Mouse (Mus musculus) lung, embryonic 15.5 days (tissue): ENCODE results near the gene Plcg2. TPM values are rescaled to one million over a fixed set of nuclear protein-coding genes. Genes with fewer than 3 reads are reported as not detected.

Experiments used
- ATAC-seq: fragments of 200-750 bp; cut with Nextera tagmentation; 2 replicates; pipeline ENCODE4 v1.8.0; 2017; ENCODE audit warnings: moderate number of reproducible peaks, borderline replicate concordance; ENCODE audit not compliant: low FRiP score, low TSS enrichment; ENCODE audit errors: extremely low read depth
- H3K27ac ChIP-seq: fragments of 300-500 bp; sonication (generic); 2 replicates; pipeline ENCODE4 v1.5.1; 2015; ENCODE audit warnings: moderate library complexity, mild to moderate bottlenecking, inconsistent platforms
- H3K27me3 ChIP-seq: fragments of 300-500 bp; sonication (generic); 2 replicates; pipeline ENCODE4 v1.6.1; 2015; ENCODE audit warnings: inconsistent platforms
- H3K36me3 ChIP-seq: fragments of 300-500 bp; sonication (generic); 2 replicates; pipeline ENCODE4 v1.6.1; 2015; ENCODE audit warnings: inconsistent platforms
- H3K4me1 ChIP-seq: fragments of 300-500 bp; sonication (generic); 2 replicates; pipeline ENCODE4 v1.6.1; 2015; ENCODE audit warnings: inconsistent platforms
- H3K4me2 ChIP-seq: fragments of 300-500 bp; sonication (generic); 2 replicates; pipeline ENCODE4 v1.6.1; 2015; ENCODE audit warnings: inconsistent platforms, mild to moderate bottlenecking, moderate library complexity
- H3K4me3 ChIP-seq: fragments of 300-500 bp; sonication (generic); 2 replicates; pipeline ENCODE4 v1.5.1; 2015; ENCODE audit warnings: mild to moderate bottlenecking, inconsistent platforms
- H3K9ac ChIP-seq: fragments of 300-500 bp; sonication (generic); 2 replicates; pipeline ENCODE4 v1.6.1; 2015; ENCODE audit warnings: inconsistent platforms
- H3K9me3 ChIP-seq: fragments of 300-500 bp; sonication (generic); 2 replicates; pipeline ENCODE4 v1.6.1; 2016; ENCODE audit warnings: inconsistent platforms
- WGBS: fragments of 180-500 bp; shearing (Covaris S2); methylation state at CpG from one replicate; pipeline ENCODE4 v1.1.7; 2015; 5-methylcytosine and 5-hydroxymethylcytosine counted together
- polyA plus RNA-seq: library from polyadenylated mRNA; unstranded; fragments of >200 nt; fragmentation: Nextera tagmentation; extraction: Ambion mirVana; gene quantifications from 2 replicates; pipeline ENCODE4 v1.2.1, GENCODE M21; 2015

The Plcg2 gene
- polyA plus RNA-seq, 1 experiment from 2014 or later: 5.0 TPM

DNA sequence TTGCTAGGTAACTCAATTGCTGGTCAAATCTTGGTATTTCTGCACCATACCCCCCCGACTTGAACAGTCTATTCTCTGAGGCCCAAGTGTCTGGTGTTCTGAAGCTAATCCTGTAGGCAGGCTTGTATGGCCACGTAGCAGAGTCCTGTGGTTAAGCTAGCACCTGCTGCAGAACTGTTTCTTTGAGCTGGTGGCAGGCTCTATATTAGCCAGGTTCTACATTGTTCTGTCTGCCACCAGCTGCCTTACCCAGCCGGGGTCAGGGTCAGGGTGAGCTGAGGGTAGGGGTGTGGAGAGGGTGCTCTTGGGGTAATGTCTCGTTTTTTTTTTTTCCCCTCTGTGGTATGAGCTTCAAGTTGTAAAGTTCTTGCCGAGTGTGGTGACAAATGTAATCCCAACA lies 31.1 kb downstream of the Plcg2 start:
- Histone ChIP-seq H3K4me2 (no peak overlapping the region), H3K4me3 (no peak overlapping the region), H3K27me3 (no peaks in the 10 kb centered on the region), H3K9ac (no peak overlapping the region), H3K9me3 (no peaks in the 10 kb centered on the region), H3K27ac (no peak overlapping the region), H3K36me3 (no peaks in the 10 kb centered on the region), H3K4me1 (no peaks in the 10 kb centered on the region)
- WGBS: 58% methylated on average over 5 of the region's 5 CpGs
- ATAC-seq: no peak

DNA sequence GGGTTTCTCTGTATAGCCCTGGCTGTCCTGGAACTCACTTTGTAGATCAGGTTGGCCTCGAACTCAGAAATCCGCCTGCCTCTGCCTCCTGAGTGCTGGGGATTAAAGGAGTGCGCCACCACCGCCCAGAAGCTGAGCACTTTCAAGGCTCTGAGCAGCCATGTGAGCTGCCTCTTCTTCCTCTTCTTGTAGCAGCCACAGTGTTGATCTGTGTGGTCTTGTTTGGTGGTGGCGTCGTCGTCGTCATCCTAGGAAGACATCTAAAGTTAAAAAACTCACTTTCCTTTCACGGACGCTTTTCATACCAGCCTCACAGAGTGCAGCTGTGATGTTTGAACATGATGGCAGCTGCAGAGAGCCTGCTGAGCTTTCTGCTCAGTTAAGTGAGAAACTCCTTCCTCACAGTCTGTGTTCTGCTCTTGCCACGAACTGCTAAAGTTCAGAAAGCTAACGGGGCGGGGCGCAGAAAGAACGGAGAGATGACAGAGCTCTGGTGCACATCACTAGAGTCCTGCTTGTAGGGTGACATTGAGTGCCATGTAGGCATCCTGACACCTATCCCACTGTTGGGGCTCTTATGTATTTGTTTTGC lies 34.4 kb downstream of the Plcg2 start:
- Histone ChIP-seq H3K9me3 (no peaks in the 10 kb centered on the region), H3K27me3 (no peaks in the 10 kb centered on the region), H3K4me1 (no peaks in the 10 kb centered on the region), H3K9ac (no peak overlapping the region), H3K36me3 (no peaks in the 10 kb centered on the region), H3K4me2 (no peak overlapping the region), H3K4me3 (no peak overlapping the region), H3K27ac (no peak overlapping the region)
- 77% methylated on average over 15 of the region's 15 CpGs for WGBS
- no peak for ATAC-seq

DNA sequence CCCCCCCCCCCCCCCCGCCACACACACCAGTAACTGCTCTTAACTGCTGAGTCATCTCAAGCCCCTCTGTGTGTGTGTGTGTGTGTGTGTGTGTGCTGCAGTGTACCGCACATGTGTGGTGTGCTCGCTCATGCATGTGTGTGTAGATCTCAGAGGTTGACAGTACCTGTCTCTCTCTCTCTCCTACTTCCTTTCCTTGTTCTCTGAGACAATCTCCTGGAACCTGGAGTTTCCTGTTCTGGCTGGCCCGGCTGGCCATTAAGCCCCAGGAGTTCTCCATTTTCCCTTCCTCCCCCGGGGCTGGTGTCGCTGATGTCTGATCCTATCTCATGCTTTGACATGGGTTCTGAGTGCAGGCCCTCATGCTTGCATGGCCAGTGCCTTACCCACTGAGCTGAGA lies 38.8 kb downstream of the Plcg2 start:
- Histone ChIP-seq H3K9me3 (no peaks in the 10 kb centered on the region), H3K36me3 (no peaks in the 10 kb centered on the region), H3K9ac (no peak overlapping the region), H3K27ac (no peak overlapping the region), H3K27me3 (no peaks in the 10 kb centered on the region), H3K4me2 (no peak overlapping the region), H3K4me3 (no peak overlapping the region), H3K4me1 (no peaks in the 10 kb centered on the region)
- ATAC-seq: no peak
- 56% methylated on average over 5 of the region's 6 CpGs for WGBS

GRCm38 (mm10) chr8:117537751-117538150 lies 39.7 kb downstream of the Plcg2 start:
- H3K36me3 ChIP-seq: no peaks in the 10 kb centered on the region
- no peak for ATAC-seq
- H3K27ac ChIP-seq: no peak overlapping the region
- H3K4me1 ChIP-seq: no peaks in the 10 kb centered on the region
- no peak overlapping the region for H3K9ac ChIP-seq
- H3K9me3 ChIP-seq: no peaks in the 10 kb centered on the region
- H3K4me2 ChIP-seq: no peak overlapping the region
- WGBS: 60% methylated on average over 7 of the region's 7 CpGs
- no peak overlapping the region for H3K4me3 ChIP-seq
- H3K27me3 ChIP-seq: no peaks in the 10 kb centered on the region

- Histone ChIP-seq H3K27ac (no peak overlapping the region), H3K4me2 (no peak overlapping the region), H3K9me3 (no peaks in the 10 kb centered on the region), H3K36me3 (no peaks in the 10 kb centered on the region), H3K9ac (no peak overlapping the region), H3K4me3 (no peak overlapping the region), H3K4me1 (no peaks in the 10 kb centered on the region), H3K27me3 (no peaks in the 10 kb centered on the region)
- no peak for ATAC-seq
These were observed 44.9 kb downstream of the Plcg2 start for GRCm38 (mm10) chr8:117542951-117543350.

DNA sequence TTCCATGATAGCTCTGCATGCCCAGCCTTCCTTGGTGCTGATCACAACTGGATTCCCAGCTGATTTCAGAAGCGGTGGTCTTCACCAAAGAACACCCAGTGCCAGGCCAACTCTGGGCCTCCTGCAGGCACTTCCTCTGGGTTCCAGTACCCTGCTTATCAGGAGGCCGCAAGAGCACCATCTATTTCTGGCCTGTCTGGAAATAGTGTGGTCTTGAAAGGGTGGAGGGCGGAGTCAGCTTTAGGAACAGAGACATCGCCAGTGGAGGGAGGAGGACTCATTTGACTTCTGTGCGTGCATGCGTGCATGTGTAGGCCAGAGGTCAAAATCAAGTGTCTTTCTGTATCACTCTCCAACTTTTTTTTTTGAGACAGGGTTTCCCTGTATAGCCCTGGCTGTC lies 45.7 kb downstream of the Plcg2 start:
- Histone ChIP-seq H3K9me3 (no peaks in the 10 kb centered on the region), H3K27ac (no peak overlapping the region), H3K9ac (no peak overlapping the region), H3K36me3 (no peaks in the 10 kb centered on the region), H3K4me2 (no peak overlapping the region), H3K4me3 (no peak overlapping the region), H3K4me1 (no peaks in the 10 kb centered on the region), H3K27me3 (no peaks in the 10 kb centered on the region)
- no peak for ATAC-seq
- 67% methylated on average over 6 of the region's 6 CpGs for WGBS

DNA sequence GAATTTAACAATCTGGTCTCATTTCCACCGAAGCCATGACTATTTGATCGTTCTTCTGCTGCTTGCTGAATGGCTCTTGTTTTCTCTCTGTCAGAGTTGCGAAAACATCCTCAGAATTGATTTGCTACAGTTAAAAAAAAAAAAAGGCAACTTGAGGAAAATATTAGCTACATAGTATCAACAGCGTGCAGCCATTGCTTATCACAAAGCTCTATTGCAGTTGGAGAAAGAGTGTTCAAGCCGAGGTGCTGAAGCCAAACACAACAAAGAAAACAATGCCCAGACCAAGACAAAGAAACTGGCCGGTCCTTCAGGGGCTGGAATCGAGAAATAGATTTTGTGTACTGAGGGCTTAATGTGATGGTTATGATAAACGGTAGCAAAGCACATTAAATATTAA lies 47.0 kb downstream of the Plcg2 start:
- Histone ChIP-seq H3K4me1 (no peaks in the 10 kb centered on the region), H3K27me3 (no peaks in the 10 kb centered on the region), H3K27ac (no peak overlapping the region), H3K4me3 (no peak overlapping the region), H3K9ac (no peak overlapping the region), H3K4me2 (no peak overlapping the region), H3K36me3 (no peaks in the 10 kb centered on the region), H3K9me3 (no peaks in the 10 kb centered on the region)
- 65% methylated on average over 8 of the region's 8 CpGs for WGBS
- no peak for ATAC-seq

GRCm38 (mm10) chr8:117546386-117546785 lies 48.3 kb downstream of the Plcg2 start:
- H3K27ac ChIP-seq: no peak overlapping the region
- no peaks in the 10 kb centered on the region for H3K9me3 ChIP-seq
- no peak overlapping the region for H3K4me3 ChIP-seq
- WGBS: 64% methylated on average over 5 of the region's 5 CpGs
- H3K9ac ChIP-seq: no peak overlapping the region
- no peak overlapping the region for H3K4me2 ChIP-seq
- H3K4me1 ChIP-seq: no peaks in the 10 kb centered on the region
- H3K27me3 ChIP-seq: no peaks in the 10 kb centered on the region
- no peaks in the 10 kb centered on the region for H3K36me3 ChIP-seq
- ATAC-seq: no peak

- Histone ChIP-seq H3K36me3 (no peaks in the 10 kb centered on the region), H3K27ac (no peak overlapping the region), H3K27me3 (no peaks in the 10 kb centered on the region), H3K9ac (no peak overlapping the region), H3K4me3 (no peak overlapping the region), H3K4me1 (no peaks in the 10 kb centered on the region), H3K9me3 (no peaks in the 10 kb centered on the region), H3K4me2 (no peak overlapping the region)
- no peak for ATAC-seq
- 79% methylated on average over 5 of the region's 5 CpGs for WGBS
These were observed 49.9 kb downstream of the Plcg2 start for GRCm38 (mm10) chr8:117547945-117548344.

DNA sequence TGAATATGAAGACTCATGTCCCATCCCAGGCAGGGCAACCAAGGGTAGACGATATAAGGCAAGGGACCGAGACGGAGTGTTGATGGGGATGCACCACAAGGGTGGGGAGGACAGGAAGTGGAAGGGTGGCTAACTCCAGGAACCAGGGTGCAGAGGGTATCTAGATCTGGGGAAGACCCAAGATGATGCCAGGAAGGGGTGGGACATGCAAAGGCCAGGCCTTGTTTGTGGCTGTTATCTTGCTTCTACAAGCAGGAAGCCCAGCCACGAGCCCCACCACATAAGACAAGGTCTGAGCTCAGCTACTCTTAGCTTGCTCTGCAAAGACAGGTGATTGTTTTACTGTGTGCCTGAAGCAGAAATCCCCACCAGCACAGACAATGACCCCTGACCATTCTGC lies 50.4 kb downstream of the Plcg2 start:
- Histone ChIP-seq H3K4me1 (no peaks in the 10 kb centered on the region), H3K9me3 (no peaks in the 10 kb centered on the region), H3K27me3 (no peaks in the 10 kb centered on the region), H3K9ac (no peak overlapping the region), H3K36me3 (no peaks in the 10 kb centered on the region), H3K4me2 (no peak overlapping the region), H3K27ac (no peak overlapping the region), H3K4me3 (no peak overlapping the region)
- 67% methylated on average over 4 of the region's 4 CpGs for WGBS
- ATAC-seq: no peak

DNA sequence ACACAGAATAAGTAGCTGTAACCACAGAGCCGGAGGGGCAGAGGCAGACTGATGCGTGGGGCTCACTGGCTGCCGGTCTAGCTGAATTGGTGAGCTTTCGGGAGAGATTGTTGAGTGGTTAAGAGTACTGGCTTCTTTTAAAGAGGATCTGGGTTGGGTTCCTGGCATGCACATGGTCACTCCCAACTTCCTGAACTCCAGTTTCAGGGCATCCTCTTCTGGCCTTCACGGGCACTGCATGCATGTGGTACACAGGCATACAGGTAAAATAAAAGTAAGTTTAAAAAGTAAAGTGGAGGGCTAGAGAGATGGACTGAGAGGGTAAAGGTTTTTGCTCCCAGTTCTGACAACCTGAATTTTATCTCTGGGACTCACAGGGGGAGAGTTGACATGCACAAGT lies 52.4 kb downstream of the Plcg2 start:
- H3K9me3 ChIP-seq: no peaks in the 10 kb centered on the region
- H3K36me3 ChIP-seq: no peaks in the 10 kb centered on the region
- H3K4me2 ChIP-seq: no peak overlapping the region
- H3K4me1 ChIP-seq: no peaks in the 10 kb centered on the region
- H3K4me3 ChIP-seq: no peak overlapping the region
- ATAC-seq: no peak
- H3K27ac ChIP-seq: no peak overlapping the region
- WGBS: 83% methylated on average over 5 of the region's 5 CpGs
- H3K9ac ChIP-seq: no peak overlapping the region
- no peaks in the 10 kb centered on the region for H3K27me3 ChIP-seq

DNA sequence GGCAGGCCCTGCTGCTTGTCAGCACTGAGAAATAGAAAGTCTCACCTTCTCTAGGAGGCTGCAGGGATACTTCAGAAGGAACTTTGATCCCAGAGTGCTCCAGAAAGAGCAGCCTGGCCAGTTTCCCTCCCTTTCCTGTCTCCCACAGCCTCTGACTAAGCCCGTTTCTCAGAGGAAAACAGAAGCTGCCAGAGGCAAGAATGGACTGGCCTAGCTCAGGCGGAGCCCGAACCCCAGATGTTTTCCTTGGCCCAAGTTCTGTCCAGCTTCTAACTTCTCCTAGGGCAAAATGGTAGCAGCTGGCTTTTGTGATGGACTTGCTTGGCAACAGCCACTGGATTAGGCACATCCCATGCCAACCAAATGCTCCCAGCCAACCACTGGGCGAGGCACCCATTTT lies 62.9 kb downstream of the Plcg2 start:
- no peaks in the 10 kb centered on the region; the same call in 1 of the 2 replicates for H3K27me3 ChIP-seq
- ATAC-seq: no peak
- no peak overlapping the region for H3K27ac ChIP-seq
- H3K9ac ChIP-seq: no peak overlapping the region
- 53% methylated on average over 4 of the region's 4 CpGs for WGBS
- peak overlapping the region; percentile 50; the same call in 1 of the 2 replicates for H3K4me2 ChIP-seq
- no peak overlapping the region for H3K4me3 ChIP-seq
- H3K36me3 ChIP-seq: no peaks in the 10 kb centered on the region
- no peaks in the 10 kb centered on the region for H3K9me3 ChIP-seq
- peaks cover 7% of the 10 kb centered on the region; the same call in 1 of the 2 replicates for H3K4me1 ChIP-seq
